ENCODE assay signal across 20 mouse cellular contexts in the genomic region with DNA sequence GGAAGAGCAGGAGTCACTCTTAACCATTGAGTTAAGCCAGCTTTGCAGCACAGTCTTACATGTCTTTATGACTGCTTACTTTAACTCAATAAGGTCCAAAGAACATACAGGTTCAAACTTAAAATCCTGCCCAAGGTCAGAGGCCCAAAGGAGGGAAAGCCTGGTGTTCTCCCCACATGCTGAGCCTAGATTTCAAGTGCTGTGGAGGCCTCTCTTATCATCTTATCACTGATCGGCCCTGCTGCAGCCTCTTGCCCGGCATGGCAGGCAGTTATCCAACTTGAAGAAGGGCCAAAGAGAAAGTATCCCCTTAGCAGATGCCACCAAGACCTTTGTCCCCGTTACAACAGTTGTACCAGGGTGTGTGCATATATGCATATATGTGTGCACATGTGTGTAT.
"Had no signal": no experiment of that assay in that cellular context is flagged by ENCODE, and none has a peak within 500 bp of the region (broad histone marks: within the 10 kb centered on the region; RNA-seq: fewer than 3 reads in every experiment).

No protein-coding gene starts in this region.

- DNase-seq: kidney, adult 18-20 months; kidney, adult 9 months; kidney, postnatal 14 days; kidney, postnatal 4 days; liver; liver, embryonic 13.5 days; lung, embryonic 14.5 days; lung, postnatal 36 days; spleen, adult 18-20 months; thymus, postnatal 25 days had no signal

- H3K4me2 ChIP-seq: limb, embryonic 13.5 days; liver, embryonic 13.5 days; lung, embryonic 14.5 days; midbrain, embryonic 12.5 days; midbrain, embryonic 15.5 days; neural tube, embryonic 13.5 days; stomach, embryonic 15.5 days had no signal

- ATAC-seq: inflammation-experienced regulatory T-cells, adult 6 months; lung, postnatal 0 days; midbrain, embryonic 15.5 days had no signal

- H3K27me3 ChIP-seq: limb, embryonic 13.5 days; liver, embryonic 13.5 days; megakaryocyte, embryonic 14.5 days; midbrain, embryonic 12.5 days; midbrain, embryonic 15.5 days; neural tube, embryonic 13.5 days; stomach, embryonic 15.5 days had no signal

- H3K9me3 ChIP-seq: limb, embryonic 10.5 days; limb, embryonic 13.5 days; liver, embryonic 13.5 days; midbrain, embryonic 12.5 days; midbrain, embryonic 15.5 days; neural tube, embryonic 13.5 days; stomach, embryonic 15.5 days had no signal

- H3K36me3 ChIP-seq: limb, embryonic 10.5 days; limb, embryonic 13.5 days; liver, embryonic 13.5 days; midbrain, embryonic 12.5 days; midbrain, embryonic 15.5 days; neural tube, embryonic 13.5 days; stomach, embryonic 15.5 days had no signal

- H3K9ac ChIP-seq: limb, embryonic 13.5 days; liver, embryonic 13.5 days; lung, embryonic 14.5 days; midbrain, embryonic 12.5 days; midbrain, embryonic 15.5 days; neural tube, embryonic 13.5 days; stomach, embryonic 15.5 days had no signal

- H3K4me3 ChIP-seq: limb, embryonic 10.5 days; limb, embryonic 13.5 days; liver, embryonic 13.5 days; megakaryocyte, embryonic 14.5 days; midbrain, embryonic 12.5 days; midbrain, embryonic 15.5 days; myocyte; neural tube, embryonic 13.5 days; stomach, embryonic 15.5 days had no signal

- H3K4me1 ChIP-seq: limb, embryonic 10.5 days; limb, embryonic 13.5 days; liver, embryonic 13.5 days; megakaryocyte, embryonic 14.5 days; midbrain, embryonic 15.5 days; neural tube, embryonic 13.5 days; stomach, embryonic 15.5 days had no signal

- H3K27ac ChIP-seq: limb, embryonic 10.5 days; limb, embryonic 13.5 days; liver, embryonic 13.5 days; midbrain, embryonic 12.5 days; midbrain, embryonic 15.5 days; neural tube, embryonic 13.5 days; stomach, embryonic 15.5 days had no signal
